In genomic region chr7:118983961-118984360, GRCm38 (mm10) we compare ENCODE assay signal across 8 mouse cellular contexts. TPM values are rescaled to one million over a fixed set of nuclear protein-coding genes. Genes with fewer than 3 reads are reported as not detected.
DNase-seq lines count a peak whose midpoint lies in the region; ATAC-seq lines count a peak whose summit lies in the region.
"Had no signal": no experiment of that assay in that cellular context is flagged by ENCODE, and none has a peak within 500 bp of the region (broad histone marks: within the 10 kb centered on the region; RNA-seq: fewer than 3 reads in every experiment).

No protein-coding gene starts in this region.

- no peak overlapping the region for H3K4me3 ChIP-seq in liver, embryonic 15.5 days (replicated peaks)
- no peak overlapping the region for H3K4me3 ChIP-seq in intestine, embryonic 15.5 days (replicated peaks)
- H3K4me3 ChIP-seq: limb, embryonic 12.5 days had no signal

- no peak overlapping the region for H3K27ac ChIP-seq in liver, embryonic 15.5 days (replicated peaks)
- H3K27ac ChIP-seq in intestine, embryonic 15.5 days: no peak overlapping the region
- H3K27ac ChIP-seq: limb, embryonic 12.5 days had no signal

- H3K9ac ChIP-seq in liver, embryonic 15.5 days: no peak overlapping the region
- no peak overlapping the region for H3K9ac ChIP-seq in intestine, embryonic 15.5 days
- H3K9ac ChIP-seq: limb, embryonic 12.5 days had no signal

- H3K4me2 ChIP-seq in liver, embryonic 15.5 days: no peak overlapping the region
- no peak overlapping the region for H3K4me2 ChIP-seq in intestine, embryonic 15.5 days (replicated peaks)
- H3K4me2 ChIP-seq: limb, embryonic 12.5 days had no signal

- no peaks in the 10 kb centered on the region for H3K27me3 ChIP-seq in liver, embryonic 15.5 days
- no peaks in the 10 kb centered on the region for H3K27me3 ChIP-seq in intestine, embryonic 15.5 days (replicated peaks)
- H3K27me3 ChIP-seq: limb, embryonic 12.5 days had no signal

- H3K36me3 ChIP-seq in liver, embryonic 15.5 days (replicated peaks): no peaks in the 10 kb centered on the region
- H3K36me3 ChIP-seq in intestine, embryonic 15.5 days: no peaks in the 10 kb centered on the region

- ATAC-seq in liver, embryonic 15.5 days (ENCODE audit: insufficient read depth): 0 out of 2 replicates have a peak, but pooled peaks have one; percentile 12
- ATAC-seq in intestine, embryonic 15.5 days: no peak

- DNase-seq in ovary, postnatal 36 days (ENCODE audit: low spot score): peak; percentile 50
- DNase-seq in ovary, adult 18-20 months (ENCODE audit: low spot score): no peak
- DNase-seq in cerebellum, postnatal 36 days: peak; percentile 94 to 96
- peak; percentile 39 for DNase-seq in kidney, adult 9 months
- no peak for DNase-seq in retina, postnatal 1 day

- H3K4me1 ChIP-seq in liver, embryonic 15.5 days (replicated peaks): no peaks in the 10 kb centered on the region
- no peaks in the 10 kb centered on the region for H3K4me1 ChIP-seq in intestine, embryonic 15.5 days (replicated peaks)
- H3K4me1 ChIP-seq: limb, embryonic 12.5 days had no signal

- no peaks in the 10 kb centered on the region for H3K9me3 ChIP-seq in liver, embryonic 15.5 days (replicated peaks)
- no peaks in the 10 kb centered on the region for H3K9me3 ChIP-seq in intestine, embryonic 15.5 days
- H3K9me3 ChIP-seq: limb, embryonic 12.5 days had no signal

- WGBS in liver, embryonic 15.5 days (ENCODE audit: insufficient replicate concordance): 76% methylated on average over 19 of the region's 19 CpGs
- 90% methylated on average over 19 of the region's 19 CpGs for WGBS in intestine, embryonic 15.5 days

RNA-seq across cellular contexts. Expression of gene Gprc5b, which starts 11.1 kb away (rescaled TPM):
- 0.17 and 0.51 TPM in 2 replicates for polyA plus RNA-seq in liver, embryonic 15.5 days (2015; fragmentation: Nextera tagmentation; extraction: Ambion mirVana)
- 3.3 TPM in 2 replicates for polyA plus RNA-seq in intestine, embryonic 15.5 days (2015; fragmentation: Nextera tagmentation; extraction: Ambion mirVana)

Comparison
In these comparisons a context has a peak if more than half of its experiments do, and no peak if none do; other contexts are left out.
1. DNase-seq: peak in ovary, postnatal 36 days (single experiment), cerebellum, postnatal 36 days (2 of 2) and kidney, adult 9 months (single experiment); none in ovary, adult 18-20 months (single experiment) and retina, postnatal 1 day (single experiment).